Mouse (Mus musculus) liver, embryonic 14.5 days (tissue): ENCODE measurements around the gene Jak2.

Experiments used
- CTCF ChIP-seq: IDR thresholded peaks from 2 replicates; pipeline ENCODE4 v1.5.1; 2016; ENCODE audit warnings: antibody characterized with exemption, low read depth, control low read depth
- EP300 ChIP-seq: IDR thresholded peaks from 2 replicates; pipeline ENCODE4 v1.6.1; 2016; ENCODE audit warnings: antibody characterized with exemption, low read depth

DNA sequence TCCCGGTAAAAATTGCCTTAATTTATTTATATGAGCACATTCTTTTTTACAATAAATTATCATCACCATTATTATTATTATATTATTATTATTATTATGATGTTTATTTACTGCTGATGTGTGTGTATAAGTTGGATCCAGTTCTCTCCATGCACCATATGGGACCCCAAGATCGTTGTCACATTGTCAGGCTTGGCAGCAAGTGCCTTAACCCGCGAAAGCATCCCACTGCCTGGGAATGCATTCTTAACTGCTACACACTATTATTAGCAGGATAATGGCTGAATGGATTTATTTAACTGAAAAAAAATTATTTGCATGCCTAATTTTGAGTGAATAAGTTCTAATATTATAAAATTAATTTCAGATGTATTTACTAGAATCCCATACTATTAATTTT is 74.8 kb downstream of the Jak2 start:
- no peak for TF ChIP-seq CTCF
- no peak for TF ChIP-seq EP300
